Mouse (Mus musculus) CH12.LX (cell line): Measurements from ENCODE around the gene Ifna12.
"Not testable (repeated sequence)": the region's sequence is repeated elsewhere in the genome, so short reads cannot be mapped to it uniquely, and the experiment has no call there.

Source experiments
- CTCF ChIP-seq, 2 experiments: IDR thresholded peaks in 1 of 2; conservative IDR thresholded peaks in 1 of 2; 2 replicates each; pipeline ENCODE4 v1.5.1; 2011 to 2012; ENCODE audit warnings: low read depth in 2 of 2, low read length in 2 of 2, improper control_type of control experiment in 1 of 2, inconsistent platforms in 1 of 2, mild to moderate bottlenecking in 1 of 2, moderate library complexity in 1 of 2
- JUND ChIP-seq: conservative IDR thresholded peaks from 2 replicates; pipeline ENCODE4 v1.6.1; 2011; ENCODE audit warnings: low read depth, low read length, improper control_type of control experiment
- POLR2A ChIP-seq: IDR thresholded peaks from 2 replicates; pipeline ENCODE4 v1.6.1; 2011; ENCODE audit warnings: low read depth, mild to moderate bottlenecking, improper control_type of control experiment, low read length

GRCm38 (mm10) chr4:88558145-88558544, 45.0 kb downstream of the Ifna12 start, which contains the start of gene Ifna15:
- TF ChIP-seq POLR2A; JUND; CTCF (conservative IDR thresholded peaks at IDR 0.05 in 1 of 2, IDR thresholded peaks at IDR 0.05 in 1 of 2; ENCODE audit: low read depth in 2 of 2, low read length in 2 of 2): not testable (repeated sequence)
